In genomic region chr4:97914348-97914747, GRCm38 (mm10) we compare ENCODE assay signal across 22 mouse cellular contexts.
"Had no signal": no experiment of that assay in that cellular context is flagged by ENCODE, and none has a peak within 500 bp of the region (broad histone marks: within the 10 kb centered on the region; RNA-seq: fewer than 3 reads in every experiment).

No protein-coding gene starts in this region.

- ATAC-seq: liver, embryonic 12.5 days; midbrain, embryonic 13.5 days had no signal

- H3K4me1 ChIP-seq: kidney, embryonic 15.5 days; limb, embryonic 10.5 days; liver, embryonic 12.5 days had no signal

- DNase-seq: kidney, adult 8-10 months; kidney, postnatal 14 days; kidney, postnatal 4 days; layer of hippocampus, adult 9-11 months; layer of hippocampus, postnatal 36 days; liver; lung, adult 18-20 months; lung, postnatal 10 days; lung, postnatal 36 days; thymus, adult 2 months; thymus, postnatal 14 days; thymus, postnatal 4 days had no signal

- H3K9ac ChIP-seq: kidney, embryonic 15.5 days; limb, embryonic 13.5 days; liver, embryonic 12.5 days; liver, embryonic 15.5 days; lung, embryonic 15.5 days; midbrain, embryonic 13.5 days had no signal

- H3K27ac ChIP-seq: kidney, embryonic 15.5 days; limb, embryonic 10.5 days; liver, embryonic 12.5 days; liver, embryonic 15.5 days; lung, embryonic 15.5 days; midbrain, embryonic 10.5 days; midbrain, embryonic 13.5 days; stomach, postnatal 0 days had no signal

- H3K4me3 ChIP-seq: kidney, embryonic 15.5 days; limb, embryonic 10.5 days; limb, embryonic 13.5 days; liver, embryonic 12.5 days; liver, embryonic 15.5 days; lung, embryonic 15.5 days; megakaryocyte, embryonic 14.5 days; midbrain, embryonic 10.5 days; midbrain, embryonic 13.5 days had no signal

- H3K27me3 ChIP-seq: kidney, embryonic 15.5 days; limb, embryonic 13.5 days; liver, embryonic 12.5 days; liver, embryonic 15.5 days; lung, embryonic 15.5 days; midbrain, embryonic 13.5 days had no signal

- H3K9me3 ChIP-seq: kidney, embryonic 15.5 days; limb, embryonic 10.5 days; limb, embryonic 13.5 days; liver, embryonic 12.5 days; liver, embryonic 15.5 days; lung, embryonic 15.5 days; midbrain, embryonic 10.5 days; midbrain, embryonic 13.5 days had no signal

- H3K36me3 ChIP-seq: kidney, embryonic 15.5 days; limb, embryonic 10.5 days; liver, embryonic 12.5 days; liver, embryonic 15.5 days; lung, embryonic 15.5 days; midbrain, embryonic 10.5 days; midbrain, embryonic 13.5 days had no signal

- H3K4me2 ChIP-seq: kidney, embryonic 15.5 days; limb, embryonic 13.5 days; liver, embryonic 12.5 days; liver, embryonic 15.5 days; lung, embryonic 15.5 days; midbrain, embryonic 13.5 days had no signal
